Mouse (Mus musculus): ENCODE measurements around the gene Tmem129. TPM values are rescaled to one million over a fixed set of nuclear protein-coding genes. Genes with fewer than 3 reads are reported as not detected.

The Tmem129 gene
- total and polyA plus RNA-seq, 2 experiments, result 12.0 to 41.0 TPM

- Histone ChIP-seq H3K4me3 (ENCODE audit: insufficient read depth, low read depth, low read length) (no peak overlapping the region), H3K36me3 (ENCODE audit: control insufficient read depth, insufficient read depth, low read length) (no peaks in the 10 kb centered on the region), H3K79me2 (ENCODE audit: control insufficient read depth, insufficient read depth, low read length) (no peaks in the 10 kb centered on the region), H3K27ac (replicated peaks; ENCODE audit: insufficient read depth, low read depth, low read length) (no peak overlapping the region), H3K27me3 (ENCODE audit: control insufficient read depth, insufficient read depth, low read length) (no peaks in the 10 kb centered on the region), H3K4me1 (ENCODE audit: control insufficient read depth, insufficient read depth, low read length) (peaks cover 12% of the 10 kb centered on the region), H3K9ac (ENCODE audit: low read depth, low read length) (no peak overlapping the region)
- DNase-seq (ENCODE audit: extremely low read depth, low read depth, low spot score), result no peak
- WGBS, result 86% methylated on average over 1 of the region's 1 CpGs
- TF ChIP-seq CTCF (IDR thresholded peaks at IDR 0.05; ENCODE audit: low read depth, low read length), result no peak
- no peak for TF ChIP-seq POLR2A (IDR thresholded peaks at IDR 0.05; ENCODE audit: extremely low read depth, insufficient read depth, low read length)
These were observed 25.7 kb downstream of the Tmem129 start for GRCm38 (mm10) chr5:33632526-33632925.

- Histone ChIP-seq H3K9ac (ENCODE audit: low read depth, low read length) (no peak overlapping the region), H3K4me3 (ENCODE audit: insufficient read depth, low read depth, low read length) (no peak overlapping the region), H3K27me3 (ENCODE audit: control insufficient read depth, insufficient read depth, low read length) (no peaks in the 10 kb centered on the region), H3K36me3 (ENCODE audit: control insufficient read depth, insufficient read depth, low read length) (no peaks in the 10 kb centered on the region), H3K27ac (replicated peaks; ENCODE audit: insufficient read depth, low read depth, low read length) (no peak overlapping the region), H3K79me2 (ENCODE audit: control insufficient read depth, insufficient read depth, low read length) (peaks cover 4% of the 10 kb centered on the region; the same call in 1 of the 2 replicates), H3K4me1 (ENCODE audit: control insufficient read depth, insufficient read depth, low read length) (peaks cover 15% of the 10 kb centered on the region)
- DNase-seq (ENCODE audit: extremely low read depth, low read depth, low spot score), result no peak
- 73% methylated on average over 4 of the region's 4 CpGs for WGBS
- TF ChIP-seq POLR2A (IDR thresholded peaks at IDR 0.05; ENCODE audit: extremely low read depth, insufficient read depth, low read length) (no peak), CTCF (IDR thresholded peaks at IDR 0.05; ENCODE audit: low read depth, low read length) (no peak)
These were observed 27.6 kb downstream of the Tmem129 start for GRCm38 (mm10) chr5:33630615-33631014.

- H3K79me2 ChIP-seq (ENCODE audit: control insufficient read depth, insufficient read depth, low read length), result peaks cover 9% of the 10 kb centered on the region
- DNase-seq (ENCODE audit: extremely low read depth, low read depth, low spot score), result peak; percentile 65
These were observed 28.2 kb downstream of the Tmem129 start for GRCm38 (mm10) chr5:33630061-33630460.

GRCm38 (mm10) chr5:33629301-33629987 is 28.8 kb downstream of the Tmem129 start, which contains the start of the genes Fam53a and Gm9903:
TSS of gene Fam53a (minus strand) at chr5:33629635.
TSS of gene Gm9903 (plus strand) at chr5:33629925.
- H3K27ac ChIP-seq (replicated peaks; ENCODE audit: insufficient read depth, low read depth, low read length), result peak within 1 kb of the TSS; percentile 61
- H3K79me2 ChIP-seq (ENCODE audit: control insufficient read depth, insufficient read depth, low read length), result peaks cover 11% of the 10 kb centered on the region
- peak within 1 kb of the TSS; percentile 89 for H3K9ac ChIP-seq (ENCODE audit: low read depth, low read length)
- H3K4me1 ChIP-seq (ENCODE audit: control insufficient read depth, insufficient read depth, low read length), result peaks cover 15% of the 10 kb centered on the region
- WGBS, result under 1% methylated on average over 94 of the region's 99 CpGs
- TF ChIP-seq CTCF (IDR thresholded peaks at IDR 0.05; ENCODE audit: low read depth, low read length) (no peak), POLR2A (IDR thresholded peaks at IDR 0.05; ENCODE audit: extremely low read depth, insufficient read depth, low read length) (peak; percentile 98)
- peak within 1 kb of the TSS; percentile 81 for H3K4me3 ChIP-seq (ENCODE audit: insufficient read depth, low read depth, low read length)
- peak; percentile 76 for DNase-seq (ENCODE audit: extremely low read depth, low read depth, low spot score)
- H3K27me3 ChIP-seq (ENCODE audit: control insufficient read depth, insufficient read depth, low read length), result no peaks in the 10 kb centered on the region
- no peaks in the 10 kb centered on the region for H3K36me3 ChIP-seq (ENCODE audit: control insufficient read depth, insufficient read depth, low read length)

More at GRCm38 (mm10) chr5:33630061-33630460, 28.2 kb downstream of the Tmem129 start:
- Histone ChIP-seq H3K4me1 (ENCODE audit: control insufficient read depth, insufficient read depth, low read length) (peaks cover 15% of the 10 kb centered on the region), H3K36me3 (ENCODE audit: control insufficient read depth, insufficient read depth, low read length) (no peaks in the 10 kb centered on the region), H3K9ac (ENCODE audit: low read depth, low read length) (peak overlapping the region; percentile 47), H3K4me3 (ENCODE audit: insufficient read depth, low read depth, low read length) (peak overlapping the region; percentile 39), H3K27ac (replicated peaks; ENCODE audit: insufficient read depth, low read depth, low read length) (peak overlapping the region; percentile 13), H3K27me3 (ENCODE audit: control insufficient read depth, insufficient read depth, low read length) (no peaks in the 10 kb centered on the region)
- 2% methylated on average over 9 of the region's 9 CpGs for WGBS
- TF ChIP-seq CTCF (IDR thresholded peaks at IDR 0.05; ENCODE audit: low read depth, low read length) (no peak), POLR2A (IDR thresholded peaks at IDR 0.05; ENCODE audit: extremely low read depth, insufficient read depth, low read length) (no peak)

GRCm38 (mm10) chr5:33628820-33629300 is 29.4 kb downstream of the Tmem129 start:
- DNase-seq (ENCODE audit: extremely low read depth, low read depth, low spot score), result peak; percentile 54
- peak overlapping the region; percentile 61 for H3K27ac ChIP-seq (replicated peaks; ENCODE audit: insufficient read depth, low read depth, low read length)
- peaks cover 15% of the 10 kb centered on the region for H3K79me2 ChIP-seq (ENCODE audit: control insufficient read depth, insufficient read depth, low read length)
- peak overlapping the region; percentile 81 for H3K4me3 ChIP-seq (ENCODE audit: insufficient read depth, low read depth, low read length)
- peaks cover 2% of the 10 kb centered on the region; the same call in 1 of the 2 replicates for H3K36me3 ChIP-seq (ENCODE audit: control insufficient read depth, insufficient read depth, low read length)
- no peak for TF ChIP-seq CTCF (IDR thresholded peaks at IDR 0.05; ENCODE audit: low read depth, low read length)
- 0 out of 2 replicates have a peak, but pooled peaks have one; percentile 9 for TF ChIP-seq POLR2A (IDR thresholded peaks at IDR 0.05; ENCODE audit: extremely low read depth, insufficient read depth, low read length)
- peak overlapping the region; percentile 89 for H3K9ac ChIP-seq (ENCODE audit: low read depth, low read length)
- peaks cover 15% of the 10 kb centered on the region for H3K4me1 ChIP-seq (ENCODE audit: control insufficient read depth, insufficient read depth, low read length)
- no peaks in the 10 kb centered on the region for H3K27me3 ChIP-seq (ENCODE audit: control insufficient read depth, insufficient read depth, low read length)
- whole genome bisulfite sequencing, result 1% methylated on average over 24 of the region's 24 CpGs
